Mouse (Mus musculus) midbrain, embryonic 11.5 days (tissue): ENCODE data around the gene Bud23. TPM values are rescaled to one million over a fixed set of nuclear protein-coding genes. Genes with fewer than 3 reads are reported as not detected.

Experiments
- ATAC-seq: fragments of 200-750 bp; cut with Nextera tagmentation; 2 replicates; pipeline ENCODE4 v1.8.0; 2017; ENCODE audit warnings: moderate TSS enrichment, moderate library complexity; ENCODE audit not compliant: low FRiP score
- DNase-seq: peaks from one replicate; pipeline ENCODE4 v3.0.0; 2015; ENCODE audit warnings: low spot score; ENCODE audit errors: missing footprints
- H3K27ac ChIP-seq: fragments of 300-500 bp; sonication (generic); 2 replicates; pipeline ENCODE4 v1.5.1; 2014; ENCODE audit warnings: low read depth, low read length
- H3K27me3 ChIP-seq: fragments of 300-500 bp; sonication (generic); 2 replicates; pipeline ENCODE4 v1.6.1; 2014; ENCODE audit warnings: mild to moderate bottlenecking, low read length, moderate library complexity, mixed read lengths; ENCODE audit not compliant: control insufficient read depth, insufficient read depth
- H3K36me3 ChIP-seq: fragments of 300-500 bp; sonication (generic); 2 replicates; pipeline ENCODE4 v1.6.1; 2014; ENCODE audit warnings: mild to moderate bottlenecking, low read length, moderate library complexity, mixed read lengths; ENCODE audit not compliant: control insufficient read depth, insufficient read depth
- H3K4me1 ChIP-seq: fragments of 300-500 bp; sonication (generic); 2 replicates; pipeline ENCODE4 v1.6.1; 2014; ENCODE audit warnings: low read length; ENCODE audit not compliant: control insufficient read depth, insufficient read depth
- H3K4me2 ChIP-seq: fragments of 300-500 bp; sonication (generic); 2 replicates; pipeline ENCODE4 v1.6.1; 2014; ENCODE audit warnings: mild to moderate bottlenecking, moderate library complexity
- H3K4me3 ChIP-seq: fragments of 300-500 bp; sonication (generic); 2 replicates; pipeline ENCODE4 v1.5.1; 2014; ENCODE audit warnings: low read depth, low read length
- H3K9ac ChIP-seq: fragments of 300-500 bp; sonication (generic); 2 replicates; pipeline ENCODE4 v1.6.1; 2014; ENCODE audit warnings: low read length
- H3K9me3 ChIP-seq: fragments of 300-500 bp; sonication (generic); 2 replicates; pipeline ENCODE4 v1.6.1; 2016; ENCODE audit warnings: low read length; ENCODE audit not compliant: control insufficient read depth
- WGBS: fragments of 180-500 bp; shearing (Covaris S2); extraction: QIAGEN DNeasy Blood & Tissue Kit; methylation state at CpG from one replicate; pipeline ENCODE4 v1.1.7; 2014; 5-methylcytosine and 5-hydroxymethylcytosine counted together
- polyA plus RNA-seq: library from polyadenylated mRNA; unstranded; fragments of >200 nt; fragmentation: Nextera tagmentation; extraction: Ambion mirVana; gene quantifications from 2 replicates; pipeline ENCODE4 v1.2.1, GENCODE M21; 2014

Bud23 gene
- polyA plus RNA-seq, 1 experiment from 2014 or later: 116 TPM

- peaks cover 5% of the 10 kb centered on the region; the same call in 1 of the 2 replicates for H3K4me1 ChIP-seq
- no peaks in the 10 kb centered on the region for H3K36me3 ChIP-seq
- no peak overlapping the region for H3K27ac ChIP-seq
- H3K9ac ChIP-seq: no peak overlapping the region
- ATAC-seq: no peak
- no peak overlapping the region for H3K4me2 ChIP-seq
- no peaks in the 10 kb centered on the region for H3K27me3 ChIP-seq
- no peaks in the 10 kb centered on the region for H3K9me3 ChIP-seq
- 84% methylated on average over 6 of the region's 6 CpGs for WGBS
- H3K4me3 ChIP-seq: no peak overlapping the region
- DNase-seq: no peak
Observed at GRCm38 (mm10) chr5:135021814-135022213, 42.9 kb downstream of the Bud23 start.

GRCm38 (mm10) chr5:135016224-135016759 is 48.5 kb downstream of the Bud23 start:
- ATAC-seq (no peak), DNase-seq (no peak)
- H3K4me2 ChIP-seq: no peak overlapping the region
- H3K4me3 ChIP-seq: no peak overlapping the region
- no peak overlapping the region for H3K9ac ChIP-seq
- no peak overlapping the region for H3K27ac ChIP-seq
- peaks cover 7% of the 10 kb centered on the region; the same call in 1 of the 2 replicates for H3K4me1 ChIP-seq
- no peaks in the 10 kb centered on the region for H3K9me3 ChIP-seq
- H3K36me3 ChIP-seq: no peaks in the 10 kb centered on the region
- no peaks in the 10 kb centered on the region for H3K27me3 ChIP-seq
- WGBS: 56% methylated on average over 4 of the region's 4 CpGs

DNA sequence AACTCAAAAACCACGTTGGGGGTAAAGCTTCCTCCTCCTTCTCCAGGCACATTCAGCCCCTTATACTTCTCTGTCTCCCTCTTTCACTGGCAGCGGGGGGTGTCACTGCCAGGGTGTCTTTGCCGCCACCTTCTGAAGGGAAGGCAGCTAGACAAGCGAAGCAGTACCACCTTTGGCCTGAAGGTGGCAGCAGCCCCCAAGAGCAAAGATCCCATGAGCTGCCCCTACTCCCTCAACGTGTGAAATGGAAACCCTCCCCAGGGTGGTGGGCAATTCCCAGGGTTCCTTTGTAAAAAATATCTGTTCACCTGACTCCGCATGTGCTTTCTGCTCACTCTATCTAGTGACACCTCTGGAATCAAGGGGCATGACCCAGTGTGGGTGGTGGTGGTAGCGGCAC is 49.3 kb downstream of the Bud23 start:
- 14% methylated on average over 7 of the region's 7 CpGs for WGBS
- ATAC-seq: no peak; the same call in 1 of the 2 replicates

DNA sequence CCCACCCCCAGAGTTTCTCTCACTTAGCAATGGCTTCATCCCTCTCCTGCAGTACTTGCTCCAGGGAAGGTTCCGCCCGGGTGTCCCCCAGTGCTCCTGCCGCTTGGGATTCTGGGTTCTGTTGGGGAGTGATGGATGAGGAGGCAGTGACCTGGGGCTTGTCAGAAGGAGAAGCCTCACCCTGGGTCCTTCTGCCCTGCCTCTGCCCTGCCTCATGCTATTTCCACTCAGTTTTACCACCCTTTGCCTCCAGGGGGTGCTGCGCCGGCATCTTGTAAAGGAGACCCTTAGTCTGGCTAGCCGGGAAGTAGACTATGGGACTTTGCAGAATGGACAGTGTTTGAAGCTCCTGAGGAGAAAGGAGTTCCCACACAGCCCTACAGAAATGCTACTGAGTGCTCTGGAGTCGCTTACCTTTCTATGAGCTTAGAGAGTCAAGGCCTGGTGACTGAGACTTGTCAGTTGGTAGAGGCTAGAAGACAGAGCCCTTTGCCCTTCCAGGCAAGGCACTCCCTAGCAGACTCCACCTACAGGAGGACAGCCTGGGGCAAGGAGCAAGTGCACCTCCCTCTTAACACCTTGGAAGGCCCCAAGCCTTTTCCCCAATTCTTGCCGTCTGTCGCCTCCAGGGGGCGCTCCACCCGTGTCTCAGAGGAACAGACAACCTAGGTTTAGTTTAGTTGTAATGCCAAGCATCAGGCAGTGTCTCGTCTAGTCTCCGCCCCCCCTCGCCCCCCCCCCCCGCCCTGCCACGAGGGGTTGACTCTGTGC is 51.9 kb downstream of the Bud23 start:
- peaks cover 24% of the 10 kb centered on the region for H3K4me1 ChIP-seq
- H3K9ac ChIP-seq: no peak overlapping the region
- no peaks in the 10 kb centered on the region for H3K27me3 ChIP-seq
- DNase-seq: peak; percentile 97
- H3K36me3 ChIP-seq: no peaks in the 10 kb centered on the region
- 5% methylated on average over 15 of the region's 16 CpGs for WGBS
- no peak overlapping the region for H3K27ac ChIP-seq
- ATAC-seq: no peak
- no peak overlapping the region for H3K4me2 ChIP-seq
- no peak overlapping the region for H3K4me3 ChIP-seq
- no peaks in the 10 kb centered on the region for H3K9me3 ChIP-seq

More for the DNA sequence above, 49.3 kb downstream of the Bud23 start:
- H3K9me3 ChIP-seq: no peaks in the 10 kb centered on the region
- no peaks in the 10 kb centered on the region for H3K27me3 ChIP-seq
- peak; percentile 99 for DNase-seq
- H3K9ac ChIP-seq: no peak overlapping the region
- no peaks in the 10 kb centered on the region for H3K36me3 ChIP-seq
- H3K27ac ChIP-seq: no peak overlapping the region
- no peak overlapping the region for H3K4me2 ChIP-seq
- peaks cover 14% of the 10 kb centered on the region for H3K4me1 ChIP-seq
- H3K4me3 ChIP-seq: no peak overlapping the region

GRCm38 (mm10) chr5:135011809-135012613 is 52.7 kb downstream of the Bud23 start:
- Histone ChIP-seq H3K9ac (peak overlapping the region; percentile 5; the same call in 1 of the 2 replicates), H3K4me2 (no peak overlapping the region; the same call in none of the 2 replicates), H3K27ac (no peak overlapping the region), H3K4me3 (no peak overlapping the region), H3K36me3 (no peaks in the 10 kb centered on the region), H3K9me3 (no peaks in the 10 kb centered on the region), H3K27me3 (no peaks in the 10 kb centered on the region), H3K4me1 (peaks cover 25% of the 10 kb centered on the region)
- no peak for DNase-seq
- no peak for ATAC-seq
- WGBS: 23% methylated on average over 26 of the region's 26 CpGs

GRCm38 (mm10) chr5:135010841-135011743 is 53.7 kb downstream of the Bud23 start:
- no peak overlapping the region for H3K9ac ChIP-seq
- WGBS: 70% methylated on average over 25 of the region's 25 CpGs
- H3K27ac ChIP-seq: no peak overlapping the region
- no peaks in the 10 kb centered on the region for H3K36me3 ChIP-seq
- no peak for ATAC-seq
- H3K4me2 ChIP-seq: no peak overlapping the region
- H3K27me3 ChIP-seq: no peaks in the 10 kb centered on the region
- no peak overlapping the region for H3K4me3 ChIP-seq
- peaks cover 25% of the 10 kb centered on the region for H3K4me1 ChIP-seq
- DNase-seq: no peak
- H3K9me3 ChIP-seq: no peaks in the 10 kb centered on the region

- peak overlapping the region; percentile 84 for H3K4me2 ChIP-seq
- peak overlapping the region; percentile 60 for H3K9ac ChIP-seq
- no peak for ATAC-seq
- peaks cover 25% of the 10 kb centered on the region for H3K4me1 ChIP-seq
- H3K4me3 ChIP-seq: peak overlapping the region; percentile 54
- no peak overlapping the region for H3K27ac ChIP-seq
- H3K9me3 ChIP-seq: no peaks in the 10 kb centered on the region
- no peaks in the 10 kb centered on the region for H3K36me3 ChIP-seq
- no peak for DNase-seq
- WGBS: 61% methylated on average over 7 of the region's 7 CpGs
- H3K27me3 ChIP-seq: no peaks in the 10 kb centered on the region
Observed at GRCm38 (mm10) chr5:135010320-135010709, 54.4 kb downstream of the Bud23 start.

DNA sequence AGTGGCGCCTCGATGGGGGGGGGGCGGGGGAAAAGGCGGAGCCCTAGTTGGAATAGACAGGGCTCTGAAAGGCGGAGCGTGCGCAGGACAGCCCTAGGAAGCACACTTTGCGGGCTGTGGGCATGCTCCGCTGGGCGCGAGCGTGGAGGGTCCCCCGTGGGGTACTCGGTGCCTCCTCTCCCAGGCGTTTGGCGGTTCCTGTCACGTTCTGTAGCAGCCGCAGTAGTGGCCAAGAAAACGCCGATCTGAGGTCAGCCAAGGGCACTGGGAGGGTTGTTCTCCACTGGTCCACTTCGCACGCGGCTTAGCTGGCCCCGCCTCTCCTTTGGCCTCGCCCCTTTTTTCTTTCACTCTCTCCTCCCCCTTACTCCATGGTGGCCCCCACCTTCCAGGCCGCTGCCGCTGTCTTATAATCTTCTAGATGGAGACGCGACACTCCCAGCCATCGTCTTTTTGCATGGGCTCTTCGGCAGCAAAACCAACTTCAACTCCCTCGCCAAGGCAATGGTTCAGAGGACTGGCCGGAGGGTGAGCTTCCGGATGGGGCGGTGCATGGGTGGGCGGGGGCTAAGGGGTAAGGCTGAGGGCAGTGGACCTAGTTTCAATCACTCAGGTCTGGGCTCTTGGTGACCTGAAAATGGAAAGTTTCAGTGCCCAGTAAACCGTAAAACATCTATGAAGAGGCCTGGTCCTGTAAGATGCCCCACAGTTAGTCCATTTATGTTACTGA is 55.0 kb downstream of the Bud23 start:
- H3K36me3 ChIP-seq: no peaks in the 10 kb centered on the region
- peak; percentile 77 for ATAC-seq
- H3K4me2 ChIP-seq: peak overlapping the region; percentile 84
- H3K27me3 ChIP-seq: no peaks in the 10 kb centered on the region
- H3K27ac ChIP-seq: peak overlapping the region; percentile 84
- H3K9ac ChIP-seq: peak overlapping the region; percentile 60
- H3K4me3 ChIP-seq: peak overlapping the region; percentile 54
- DNase-seq: peak; percentile 99
- no peaks in the 10 kb centered on the region for H3K9me3 ChIP-seq
- peaks cover 25% of the 10 kb centered on the region for H3K4me1 ChIP-seq
- under 1% methylated on average over 36 of the region's 37 CpGs for WGBS
